Mouse (Mus musculus) megakaryocyte progenitor cell, adult 5-6 weeks (primary cell): ENCODE results near the gene Gm20532. TPM values are rescaled to one million over a fixed set of nuclear protein-coding genes. Genes with fewer than 3 reads are reported as not detected.

Source experiments
- ATAC-seq: replicated peaks from 2 replicates; pipeline ENCODE4 v1.8.0; 2016; ENCODE audit warnings: mild to moderate bottlenecking, moderate TSS enrichment, inconsistent platforms; ENCODE audit not compliant: poor library complexity
- total RNA-seq, 2 experiments: library from RNA; stranded (forward) in 1 of 2; stranded (reverse) in 1 of 2; fragments of 157-497, 149-512 nt in 1 of 2; fragments of 200-1000 nt in 1 of 2; gene quantifications; 2 replicates each; pipeline versions ENCODE4 v1.2.3 to v1.2.4; 2015 to 2017

Gm20532 gene
- total RNA-seq, 2 experiments from 2014 or later: not detected

- ATAC-seq: no peak
Measured at GRCm38 (mm10) chr2:26615459-26616124, 29.2 kb downstream of the Gm20532 start.

GRCm38 (mm10) chr2:26617331-26617730, 30.9 kb downstream of the Gm20532 start:
- no peak for ATAC-seq

- ATAC-seq: no peak
Measured at GRCm38 (mm10) chr2:26617928-26618327, 31.5 kb downstream of the Gm20532 start.

GRCm38 (mm10) chr2:26621246-26621645, 34.8 kb downstream of the Gm20532 start:
- no peak for ATAC-seq

- ATAC-seq: peak; percentile 56; the same call in 1 of the 2 replicates
Measured at GRCm38 (mm10) chr2:26622984-26623383, 36.5 kb downstream of the Gm20532 start.

GRCm38 (mm10) chr2:26625419-26625818, 39.0 kb downstream of the Gm20532 start:
- peak; percentile 27; the same call in 1 of the 2 replicates for ATAC-seq

GRCm38 (mm10) chr2:26626081-26626480, 39.6 kb downstream of the Gm20532 start:
- ATAC-seq: 0 out of 2 replicates have a peak, but pooled peaks have one; percentile 32

- ATAC-seq: peak; percentile 67
Measured at GRCm38 (mm10) chr2:26627921-26628739, 41.7 kb downstream of the Gm20532 start, which contains the start of gene Fam69b. Gene Fam69b, plus strand, starts transcription at chr2:26628457.

GRCm38 (mm10) chr2:26628792-26629437, 42.5 kb downstream of the Gm20532 start:
- ATAC-seq: no peak

- no peak for ATAC-seq
Measured at GRCm38 (mm10) chr2:26632541-26633395, 46.3 kb downstream of the Gm20532 start.

GRCm38 (mm10) chr2:26633953-26634530, 47.6 kb downstream of the Gm20532 start:
- ATAC-seq: no peak

GRCm38 (mm10) chr2:26634629-26635488, 48.4 kb downstream of the Gm20532 start:
- peak; percentile 33 for ATAC-seq

- ATAC-seq: no peak
Measured at GRCm38 (mm10) chr2:26635489-26636324, 49.3 kb downstream of the Gm20532 start.

- no peak for ATAC-seq
Measured at GRCm38 (mm10) chr2:26636325-26636635, 49.8 kb downstream of the Gm20532 start.

- ATAC-seq: no peak
Measured at GRCm38 (mm10) chr2:26637316-26637932, 51.0 kb downstream of the Gm20532 start.

- no peak for ATAC-seq
Measured at GRCm38 (mm10) chr2:26638039-26638438, 51.6 kb downstream of the Gm20532 start.

GRCm38 (mm10) chr2:26638572-26638971, 52.1 kb downstream of the Gm20532 start:
- ATAC-seq: no peak

- ATAC-seq: peak; percentile 18; the same call in 1 of the 2 replicates
Measured at GRCm38 (mm10) chr2:26639083-26639482, 52.6 kb downstream of the Gm20532 start.
